Mouse (Mus musculus) brown adipose tissue, adult 24 weeks (tissue): Measurements from ENCODE around the gene Spag5. TPM values are rescaled to one million over a fixed set of nuclear protein-coding genes. Genes with fewer than 3 reads are reported as not detected.

Experiments used
- H3K27ac ChIP-seq: fragments of 200-500 bp; replicated peaks from 2 replicates; pipeline ENCODE4 v1.5.1; 2012; ENCODE audit warnings: low read depth, mild to moderate bottlenecking, low read length
- H3K4me1 ChIP-seq: fragments of 200-500 bp; 2 replicates; pipeline ENCODE4 v1.6.1; 2012; ENCODE audit warnings: low read length, mixed read lengths; ENCODE audit not compliant: control insufficient read depth, insufficient read depth, insufficient read length
- H3K4me3 ChIP-seq: fragments of 200-500 bp; 2 replicates; pipeline ENCODE4 v1.5.1; 2012; ENCODE audit warnings: low read depth, mild to moderate bottlenecking, low read length, moderate library complexity; ENCODE audit not compliant: insufficient read depth
- polyA plus RNA-seq: library from polyadenylated mRNA; stranded (reverse); fragments of >200 nt; gene quantifications from 2 replicates; pipeline ENCODE4 v1.2.4, GENCODE M21; 2012; ENCODE audit not compliant: missing spikeins, insufficient read depth, insufficient read length

Spag5 gene
- polyA plus RNA-seq, 1 experiment = 0.87 TPM

DNA sequence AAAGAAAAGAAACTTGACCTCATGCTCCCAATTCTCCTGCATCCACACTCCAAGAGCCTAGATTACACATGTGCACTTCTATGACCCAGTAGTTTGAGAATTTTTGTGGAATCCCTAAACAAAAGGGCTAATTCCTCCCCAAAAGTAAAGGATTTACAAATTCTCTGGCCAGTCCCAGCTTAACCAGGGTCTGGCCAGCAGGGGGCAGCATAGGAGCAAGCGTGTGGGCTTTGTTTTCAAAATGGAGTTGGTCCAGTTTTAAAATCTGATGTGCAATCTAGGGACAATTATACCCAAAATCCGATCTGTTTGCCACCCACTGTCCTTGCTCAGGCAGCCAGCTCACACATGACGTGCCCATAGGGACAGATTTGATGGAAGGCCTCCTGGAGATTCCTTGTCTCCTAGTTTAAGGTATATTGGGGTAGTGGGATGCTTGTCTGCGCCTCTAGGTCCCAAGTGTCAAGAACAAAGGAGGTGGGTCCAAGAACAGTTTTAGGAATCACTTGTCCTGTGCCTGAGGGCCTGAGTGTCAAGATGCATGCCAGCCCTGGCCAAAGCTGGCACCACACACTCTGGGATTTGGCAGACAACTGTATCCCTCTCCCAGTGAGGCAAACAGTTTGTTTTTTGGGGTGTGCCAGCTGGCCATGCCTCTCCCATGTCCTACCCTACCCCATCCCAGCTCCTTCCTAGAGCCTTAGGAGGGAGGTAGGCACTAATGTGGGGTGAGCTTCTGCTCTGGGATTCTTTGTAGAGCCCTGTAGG is 54.3 kb downstream of the Spag5 start:
- Histone ChIP-seq H3K4me3 (no peak overlapping the region), H3K4me1 (peaks cover 3% of the 10 kb centered on the region; the same call in 1 of the 2 replicates), H3K27ac (no peak overlapping the region)

DNA sequence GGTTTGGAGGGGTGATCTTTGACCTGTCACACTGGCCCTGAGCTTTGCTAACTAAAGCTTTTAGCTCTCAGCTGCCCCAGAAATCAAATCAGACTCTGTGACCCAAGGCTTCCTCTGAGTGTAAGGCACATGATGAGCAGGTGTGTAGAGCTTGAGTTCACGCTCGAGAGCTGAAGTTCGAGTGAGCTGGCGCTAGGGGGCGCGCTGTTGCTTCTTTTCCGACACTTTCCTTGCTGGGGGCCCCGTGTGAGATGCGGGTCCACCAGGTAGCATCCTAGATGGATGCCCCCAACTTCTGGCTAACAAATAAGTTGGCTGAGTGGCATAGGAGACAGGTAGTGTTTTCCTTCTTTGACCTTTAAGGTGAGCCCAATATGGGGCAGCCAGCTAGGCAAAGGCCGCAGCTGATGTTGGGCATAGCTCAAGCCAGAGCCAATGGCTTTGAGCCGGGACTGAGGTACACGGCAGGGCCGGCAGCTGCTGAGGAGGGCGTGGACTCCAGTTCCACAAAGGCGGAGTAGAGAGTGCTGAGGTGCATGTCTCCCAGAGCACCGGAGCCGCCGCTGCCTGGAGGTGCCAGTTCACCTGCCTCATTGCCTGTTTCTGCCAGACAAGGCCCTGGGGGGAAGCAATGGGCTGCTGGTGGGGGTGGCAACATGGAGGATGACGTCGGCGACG is 57.1 kb downstream of the Spag5 start:
- Histone ChIP-seq H3K27ac (no peak overlapping the region), H3K4me3 (no peak overlapping the region), H3K4me1 (no peaks in the 10 kb centered on the region)

DNA sequence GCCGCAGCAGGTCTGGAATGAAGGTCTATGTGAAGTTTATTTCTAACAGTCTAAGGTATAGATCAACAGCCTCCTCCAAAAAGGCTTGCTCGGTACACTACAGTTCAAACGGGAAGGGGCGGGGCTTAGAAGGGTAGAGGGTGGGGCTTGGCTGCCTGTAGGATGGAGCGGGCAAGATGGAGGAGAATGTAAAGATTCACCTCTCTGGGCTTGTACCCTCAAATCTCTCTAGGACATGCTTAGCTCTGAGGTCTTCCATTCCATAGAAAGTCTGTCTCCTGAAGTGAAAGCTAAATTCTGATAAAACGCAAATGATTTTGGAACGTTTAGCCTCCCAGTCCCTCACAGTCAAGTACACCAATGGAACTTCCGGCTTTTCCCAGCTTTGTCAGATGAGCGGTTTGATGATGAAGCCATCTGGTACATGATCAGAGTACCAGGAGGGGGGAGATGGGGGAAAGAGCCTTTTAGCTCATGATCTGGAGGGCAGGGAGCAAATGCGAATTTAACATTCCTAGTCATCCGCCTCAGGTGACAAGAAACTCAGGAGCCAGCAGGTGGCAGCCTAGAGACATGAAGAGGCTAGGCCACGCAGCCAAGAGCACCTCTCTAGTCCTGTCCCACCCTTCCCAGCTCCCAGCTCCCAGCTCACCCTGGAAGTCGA is 58.9 kb downstream of the Spag5 start:
- H3K4me3 ChIP-seq = peak overlapping the region; percentile 39
- H3K4me1 ChIP-seq = no peaks in the 10 kb centered on the region
- no peak overlapping the region for H3K27ac ChIP-seq

DNA sequence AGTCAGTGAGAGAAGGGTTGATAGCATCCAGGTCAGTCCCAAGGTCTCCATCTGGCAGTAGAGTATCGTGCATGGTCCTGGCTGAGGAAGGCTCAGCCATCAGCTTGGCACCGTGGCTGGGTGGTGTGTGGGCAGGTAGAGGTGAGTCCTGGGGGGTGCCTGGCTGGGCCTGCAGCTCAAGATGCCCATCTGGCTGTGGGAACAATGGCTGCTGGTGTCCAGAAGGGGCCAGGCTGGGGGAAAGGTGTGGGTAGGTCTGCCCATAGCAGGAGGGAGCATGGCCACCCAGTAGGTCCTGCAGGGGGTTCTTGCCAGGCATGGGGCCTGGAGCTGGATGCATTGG is 59.4 kb downstream of the Spag5 start:
- no peaks in the 10 kb centered on the region for H3K4me1 ChIP-seq
- H3K27ac ChIP-seq = no peak overlapping the region
- no peak overlapping the region for H3K4me3 ChIP-seq

DNA sequence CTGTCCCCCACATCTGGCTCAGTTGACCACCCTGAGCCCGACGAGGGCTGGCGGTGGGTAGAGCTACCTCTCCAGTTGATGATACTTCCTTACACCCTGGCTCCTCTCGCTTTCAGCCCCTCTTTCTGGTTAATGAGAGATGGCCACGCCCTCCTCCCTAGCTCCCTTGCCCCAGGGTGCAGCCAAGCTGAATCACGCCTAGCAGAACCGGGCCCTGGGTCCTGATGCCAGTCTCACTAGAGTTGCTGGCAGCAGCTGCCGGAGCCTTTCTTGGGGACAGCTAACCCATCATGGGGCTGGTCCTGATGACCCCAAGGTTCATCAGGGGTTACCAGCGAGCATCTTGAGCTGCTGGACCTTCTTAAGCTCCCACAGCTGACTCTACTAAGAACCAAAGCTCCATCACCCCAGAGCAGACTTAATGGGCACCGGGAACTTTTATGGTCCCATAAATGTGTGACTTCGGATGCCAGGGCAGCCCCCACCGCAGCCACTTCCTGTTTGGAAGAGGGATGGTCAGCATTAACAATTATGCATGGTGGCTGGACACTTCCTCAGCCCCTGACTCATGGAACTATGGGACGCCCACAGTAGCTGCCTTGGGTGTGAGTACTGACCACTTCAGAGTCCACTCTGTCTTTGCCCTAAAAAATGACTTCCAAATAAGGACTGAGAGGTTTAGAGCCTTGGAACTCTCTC is 62.1 kb downstream of the Spag5 start:
- H3K27ac ChIP-seq = no peak overlapping the region

DNA sequence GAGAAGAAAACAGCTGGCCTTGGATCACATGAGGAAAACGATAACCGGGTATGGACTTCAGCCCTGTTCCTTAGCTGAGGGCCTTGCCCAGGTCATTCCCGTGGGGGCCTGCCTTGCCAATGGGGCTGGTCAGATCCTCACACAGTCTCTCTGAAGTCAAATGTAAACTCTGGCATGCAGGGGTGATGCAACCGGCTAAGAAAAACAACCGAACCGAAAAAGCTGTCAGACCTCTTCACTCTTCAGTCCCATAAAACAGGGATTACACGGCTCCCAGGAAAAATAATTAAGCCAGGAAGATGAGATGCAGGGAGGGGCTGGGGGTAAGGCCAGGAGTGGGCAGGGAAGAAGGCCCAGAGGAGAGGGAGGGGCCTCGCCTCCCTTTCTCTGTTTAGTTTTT is 62.8 kb downstream of the Spag5 start:
- H3K27ac ChIP-seq = no peak overlapping the region
- no peak overlapping the region for H3K4me3 ChIP-seq

More for the DNA sequence above, 62.1 kb downstream of the Spag5 start:
- no peak overlapping the region for H3K4me3 ChIP-seq
- no peaks in the 10 kb centered on the region for H3K4me1 ChIP-seq

DNA sequence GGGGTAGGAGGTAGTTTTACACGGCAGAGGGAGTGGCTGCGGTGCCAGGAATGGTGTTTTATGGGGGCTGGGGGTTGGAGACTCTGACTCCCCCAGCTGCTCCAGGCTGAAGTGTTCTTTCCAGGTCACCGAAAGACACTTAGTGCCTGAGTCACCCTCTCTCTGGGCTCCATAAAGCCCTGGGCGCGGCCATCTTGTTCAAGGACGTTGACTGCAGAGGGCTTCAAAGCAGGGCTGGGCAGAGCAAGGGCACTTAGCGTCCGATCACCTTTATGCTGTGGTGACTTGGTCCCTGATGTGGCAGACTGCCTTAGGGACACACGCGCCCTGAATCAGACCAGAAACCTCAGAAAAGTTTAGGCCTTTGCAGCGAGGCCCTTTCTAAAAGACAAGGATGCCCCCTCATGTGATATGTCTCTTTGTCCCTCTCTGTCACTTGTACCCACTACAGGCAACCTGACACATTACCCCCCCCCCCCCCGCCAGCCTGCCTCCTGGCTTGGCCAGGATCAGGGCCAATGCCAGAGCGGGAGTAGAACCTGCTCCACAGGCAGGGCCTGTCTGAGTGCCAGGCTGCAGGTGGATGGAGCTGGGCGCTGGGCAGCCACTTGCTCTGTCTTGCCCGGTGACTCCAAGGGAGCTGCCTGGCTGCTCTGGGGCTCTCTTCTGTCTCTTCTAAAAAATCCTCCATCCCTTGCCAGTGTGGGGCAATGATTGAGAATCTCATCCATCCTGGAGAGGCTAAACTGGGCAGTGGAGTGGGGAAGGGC is 66.3 kb downstream of the Spag5 start:
- Histone ChIP-seq H3K4me1 (no peaks in the 10 kb centered on the region), H3K4me3 (no peak overlapping the region), H3K27ac (no peak overlapping the region)

More for the DNA sequence above, 62.8 kb downstream of the Spag5 start:
- no peaks in the 10 kb centered on the region for H3K4me1 ChIP-seq

DNA sequence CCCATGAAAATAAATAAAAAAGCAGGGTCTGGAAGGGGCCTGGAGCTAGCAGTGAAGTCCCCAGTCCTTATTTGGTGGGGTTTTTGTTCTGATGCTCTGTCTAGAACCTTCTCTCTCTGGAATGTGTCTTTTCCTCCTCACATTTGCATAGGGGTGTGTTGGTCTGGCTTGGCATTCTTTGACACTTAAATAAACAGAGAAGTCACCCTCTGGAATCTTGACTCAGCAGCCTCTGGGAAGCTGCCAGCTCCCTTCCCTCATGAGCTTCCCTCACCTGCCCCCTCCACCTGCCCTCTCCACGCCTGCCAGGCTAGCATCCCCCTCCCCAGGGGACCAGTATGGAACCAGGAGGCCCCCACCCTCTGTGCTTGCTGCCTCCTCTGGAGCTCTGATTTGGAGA is 69.1 kb downstream of the Spag5 start:
- Histone ChIP-seq H3K27ac (no peak overlapping the region), H3K4me3 (no peak overlapping the region), H3K4me1 (no peaks in the 10 kb centered on the region)

DNA sequence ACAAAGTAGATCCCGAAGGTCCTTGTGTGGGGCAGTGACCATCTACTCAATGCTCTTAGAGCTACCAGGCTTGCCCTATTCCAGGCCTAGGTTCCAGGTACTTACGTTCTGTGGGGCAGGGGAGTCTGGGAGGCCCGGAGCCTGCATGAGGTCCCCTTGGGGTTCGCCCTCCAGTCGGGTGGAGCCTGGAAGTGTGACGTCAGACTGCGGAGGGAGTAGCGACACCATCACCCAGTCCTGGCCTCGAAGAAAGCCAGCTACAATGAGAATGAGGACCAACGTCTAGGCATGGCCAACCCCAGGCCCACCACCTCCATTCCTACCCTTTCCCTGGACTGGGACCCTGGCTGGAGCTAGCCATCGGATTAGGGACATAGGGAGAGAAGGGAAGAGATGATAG is 70.4 kb downstream of the Spag5 start:
- no peak overlapping the region for H3K4me3 ChIP-seq
- H3K27ac ChIP-seq = no peak overlapping the region
- no peaks in the 10 kb centered on the region for H3K4me1 ChIP-seq

Other genes with a start within 250 kb of the Spag5 start
- 33.8 and 38.9 TPM in 2 replicates for gene Eral1, start 221.1 kb upstream of the Spag5 start, polyA plus RNA-seq
- 5.8 and 7.5 TPM in 2 replicates for gene Fam222b, start 206.9 kb upstream of the Spag5 start, polyA plus RNA-seq
- gene Traf4, start 135.9 kb upstream of the Spag5 start, polyA plus RNA-seq = 45.7 and 47.5 TPM in 2 replicates
- 3.2 and 6.3 TPM in 2 replicates for gene Nek8, start 124.9 kb upstream of the Spag5 start, polyA plus RNA-seq
- 77.2 and 118 TPM in 2 replicates for gene Tlcd1, start 124.8 kb upstream of the Spag5 start, polyA plus RNA-seq
- 881 and 950 TPM in 2 replicates for gene Rpl23a, start 117.9 kb upstream of the Spag5 start, polyA plus RNA-seq
- gene Rab34, start 113.1 kb upstream of the Spag5 start, polyA plus RNA-seq = 61.8 and 78.8 TPM in 2 replicates
- gene Proca1, start 108.1 kb upstream of the Spag5 start, polyA plus RNA-seq = 102 and 105 TPM in 2 replicates
- gene Sdf2, start 55.8 kb upstream of the Spag5 start, polyA plus RNA-seq = 42.0 and 44.9 TPM in 2 replicates
- gene Supt6, start 55.5 kb upstream of the Spag5 start, polyA plus RNA-seq = 20.1 and 20.7 TPM in 2 replicates
- gene 2610507B11Rik, start 39.8 kb upstream of the Spag5 start, polyA plus RNA-seq = 74.3 and 104 TPM in 2 replicates
- gene BC030499, start 10.7 kb upstream of the Spag5 start, polyA plus RNA-seq = not detected in 2 replicates
- gene Aldoc, start 21.4 kb downstream of the Spag5 start, polyA plus RNA-seq = 1.9 and 2.3 TPM in 2 replicates
- gene Pigs, start 26.9 kb downstream of the Spag5 start, polyA plus RNA-seq = 14.4 and 19.7 TPM in 2 replicates
- gene Unc119, start 42.0 kb downstream of the Spag5 start, polyA plus RNA-seq = 16.9 and 30.7 TPM in 2 replicates
- not detected in 2 replicates for gene Foxn1, start 85.0 kb downstream of the Spag5 start, polyA plus RNA-seq
- not detected in 2 replicates for gene Slc13a2, start 120.7 kb downstream of the Spag5 start, polyA plus RNA-seq
- gene Slc46a1, start 164.2 kb downstream of the Spag5 start, polyA plus RNA-seq = 9.2 and 11.8 TPM in 2 replicates
- gene Sarm1, start 196.2 kb downstream of the Spag5 start, polyA plus RNA-seq = not detected in 2 replicates
- gene Vtn, start 197.6 kb downstream of the Spag5 start, polyA plus RNA-seq = 6.4 and 10.8 TPM in 2 replicates
- not detected in 2 replicates for gene Sebox, start 201.9 kb downstream of the Spag5 start, polyA plus RNA-seq
- 21.4 and 27.2 TPM in 2 replicates for gene Tmem199, start 210.6 kb downstream of the Spag5 start, polyA plus RNA-seq
- 190 and 193 TPM in 2 replicates for gene Poldip2, start 210.7 kb downstream of the Spag5 start, polyA plus RNA-seq
- 25.2 and 30.1 TPM in 2 replicates for gene Tnfaip1, start 234.8 kb downstream of the Spag5 start, polyA plus RNA-seq
- gene Ift20, start 234.8 kb downstream of the Spag5 start, polyA plus RNA-seq = 67.3 and 75.5 TPM in 2 replicates
- 14.8 and 20.7 TPM in 2 replicates for gene Tmem97, start 249.2 kb downstream of the Spag5 start, polyA plus RNA-seq